Mouse (Mus musculus) kidney, adult 11 months (tissue): ENCODE measurements around the gene Alkbh2.

Experiments
- DNase-seq: peaks from one replicate; pipeline ENCODE4 v3.0.0; 2022

Alkbh2 gene

GRCm38 (mm10) chr5:114139175-114139574 lies 11.2 kb upstream of the Alkbh2 start:
- peak; percentile 89 for DNase-seq

DNA sequence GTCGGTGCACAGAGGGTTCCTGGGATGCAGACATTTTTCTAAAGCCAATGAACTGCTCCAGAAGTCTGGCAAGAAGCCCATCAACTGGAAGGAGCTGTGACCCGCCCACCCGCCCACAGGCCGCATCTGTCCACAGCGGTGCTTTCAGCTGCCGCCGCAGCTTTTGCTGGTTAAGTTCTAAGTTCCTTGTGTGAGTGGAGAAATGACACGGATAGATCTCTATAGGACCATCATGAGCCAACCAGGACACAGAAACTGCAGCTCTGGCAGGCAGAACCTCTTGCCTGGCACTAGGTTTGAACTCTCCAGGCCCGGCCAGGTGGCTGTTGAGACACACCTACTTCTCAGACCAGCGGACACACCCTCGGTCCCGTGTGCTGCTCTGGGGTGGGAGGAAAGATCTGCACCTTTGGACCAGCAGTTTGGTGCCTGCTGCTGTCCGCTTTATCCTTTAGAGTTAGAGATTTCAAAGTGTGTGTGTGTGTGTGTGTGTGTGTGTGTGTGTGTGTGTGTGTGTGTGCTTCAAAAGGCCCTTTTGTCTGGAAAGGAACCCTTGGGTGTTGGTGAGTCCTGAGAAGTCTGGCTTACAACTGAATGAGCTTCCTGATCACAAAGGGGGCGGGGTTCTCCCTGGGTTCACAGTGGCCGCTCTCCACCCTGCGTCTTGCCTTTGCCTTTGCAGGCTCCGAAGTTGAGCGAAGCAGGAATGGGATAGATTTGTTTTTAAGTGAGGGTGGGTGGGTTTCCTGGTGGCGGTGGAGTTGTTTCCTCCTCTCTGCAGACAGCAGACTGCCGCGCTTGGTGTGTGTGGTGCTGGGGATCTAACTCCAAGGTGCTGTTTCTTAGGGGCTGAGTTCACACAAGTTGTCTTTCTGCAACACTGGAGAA lies 10.5 kb upstream of the Alkbh2 start:
- no peak for DNase-seq

DNA sequence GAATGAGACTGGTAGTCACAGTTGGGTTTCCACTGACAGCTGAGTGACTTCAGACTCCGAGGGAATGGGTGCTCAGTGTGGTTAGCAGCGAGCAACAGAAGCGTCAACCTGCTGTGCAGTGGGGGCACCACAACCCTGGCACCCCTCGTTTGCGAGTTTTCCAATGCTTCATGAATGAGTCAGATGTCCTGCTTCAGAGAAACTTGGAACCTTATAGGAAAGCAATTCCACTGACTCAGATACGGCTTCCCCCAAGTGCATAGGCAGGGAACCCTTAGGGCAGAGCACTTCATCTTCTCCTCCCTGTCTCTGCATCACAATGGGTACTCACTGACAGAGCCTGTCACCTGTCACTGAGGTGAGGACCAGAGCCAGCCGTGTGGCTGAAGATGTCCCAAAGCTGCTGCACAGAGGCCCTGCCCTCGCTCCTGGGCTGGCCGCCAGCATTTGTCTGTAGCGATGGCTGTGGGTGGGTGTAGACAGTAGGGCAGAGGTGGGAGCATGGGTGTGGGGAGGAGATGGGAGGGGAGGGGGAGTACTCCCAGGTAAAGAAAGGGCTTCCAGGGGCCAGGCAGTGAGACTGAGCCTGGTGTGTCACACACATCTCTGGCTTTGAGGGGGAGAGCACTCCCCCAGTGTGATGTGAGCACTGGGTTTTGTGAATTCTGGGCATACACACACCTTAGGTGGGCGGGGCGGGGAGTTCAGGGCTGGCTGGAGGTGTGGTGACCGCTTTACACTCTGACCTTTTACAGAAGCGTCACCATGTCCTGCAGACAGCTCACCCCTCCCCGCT lies 9.7 kb upstream of the Alkbh2 start:
- no peak for DNase-seq

- no peak for DNase-seq
Observed at GRCm38 (mm10) chr5:114135516-114135915, 7.5 kb upstream of the Alkbh2 start.

DNA sequence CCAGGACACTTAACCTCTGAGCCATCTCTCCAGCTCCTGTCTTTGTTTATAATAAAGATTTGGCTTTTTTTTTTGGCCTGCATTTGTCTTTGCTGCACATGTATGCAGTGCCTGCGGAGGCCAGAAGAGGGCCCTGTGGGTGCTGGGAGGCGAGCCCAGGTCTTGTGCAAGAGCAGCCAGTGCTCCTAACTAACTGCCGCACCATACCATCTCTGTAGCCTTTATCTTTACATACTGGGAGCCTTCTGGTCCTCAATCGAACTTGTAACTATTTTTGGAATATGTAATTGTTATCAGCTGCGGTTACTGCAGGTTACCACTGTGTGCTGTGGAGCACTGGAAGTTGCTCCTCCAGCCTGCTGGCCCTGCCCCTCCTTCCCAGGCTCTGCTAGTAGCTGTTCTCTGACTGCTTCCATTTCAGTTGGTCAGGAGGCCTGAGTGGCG lies 6.1 kb upstream of the Alkbh2 start:
- DNase-seq: peak; percentile 45

DNA sequence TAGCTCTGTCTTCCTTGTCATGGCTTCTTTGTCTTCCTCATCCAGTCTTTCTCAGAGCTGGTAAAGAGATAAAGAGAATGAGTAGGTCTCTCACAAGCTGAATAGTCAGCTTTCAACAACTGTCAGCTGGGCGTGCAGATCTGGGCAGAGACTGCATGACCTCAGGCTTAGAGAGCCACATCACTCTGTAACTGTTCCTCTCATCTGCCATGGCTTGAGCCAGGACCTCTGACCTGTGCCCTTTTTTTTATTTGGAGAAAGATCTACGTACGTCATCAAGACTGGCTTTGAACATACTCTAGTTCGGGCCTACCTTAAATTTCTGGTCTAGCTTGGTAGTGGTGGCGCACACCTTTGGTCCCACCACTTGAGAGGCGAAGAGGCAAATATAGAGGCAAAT lies 4.8 kb upstream of the Alkbh2 start:
- DNase-seq: no peak

DNA sequence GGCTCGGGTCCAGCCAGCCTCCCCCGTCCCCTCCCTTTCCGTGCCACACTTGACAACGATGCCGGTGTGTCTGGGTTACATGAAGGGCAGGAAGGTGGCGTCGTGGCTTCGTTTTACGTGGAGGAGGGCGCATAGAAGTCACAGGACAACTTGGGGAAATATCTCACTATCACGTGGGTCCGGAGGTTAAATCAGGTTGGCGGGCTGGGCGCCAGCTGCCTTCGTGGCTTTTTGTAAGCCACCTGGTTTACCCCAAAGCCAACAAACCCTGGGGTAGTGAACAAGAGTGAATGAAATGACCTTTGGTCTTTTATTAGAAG lies 3.5 kb upstream of the Alkbh2 start:
- DNase-seq: peak; percentile 82

DNA sequence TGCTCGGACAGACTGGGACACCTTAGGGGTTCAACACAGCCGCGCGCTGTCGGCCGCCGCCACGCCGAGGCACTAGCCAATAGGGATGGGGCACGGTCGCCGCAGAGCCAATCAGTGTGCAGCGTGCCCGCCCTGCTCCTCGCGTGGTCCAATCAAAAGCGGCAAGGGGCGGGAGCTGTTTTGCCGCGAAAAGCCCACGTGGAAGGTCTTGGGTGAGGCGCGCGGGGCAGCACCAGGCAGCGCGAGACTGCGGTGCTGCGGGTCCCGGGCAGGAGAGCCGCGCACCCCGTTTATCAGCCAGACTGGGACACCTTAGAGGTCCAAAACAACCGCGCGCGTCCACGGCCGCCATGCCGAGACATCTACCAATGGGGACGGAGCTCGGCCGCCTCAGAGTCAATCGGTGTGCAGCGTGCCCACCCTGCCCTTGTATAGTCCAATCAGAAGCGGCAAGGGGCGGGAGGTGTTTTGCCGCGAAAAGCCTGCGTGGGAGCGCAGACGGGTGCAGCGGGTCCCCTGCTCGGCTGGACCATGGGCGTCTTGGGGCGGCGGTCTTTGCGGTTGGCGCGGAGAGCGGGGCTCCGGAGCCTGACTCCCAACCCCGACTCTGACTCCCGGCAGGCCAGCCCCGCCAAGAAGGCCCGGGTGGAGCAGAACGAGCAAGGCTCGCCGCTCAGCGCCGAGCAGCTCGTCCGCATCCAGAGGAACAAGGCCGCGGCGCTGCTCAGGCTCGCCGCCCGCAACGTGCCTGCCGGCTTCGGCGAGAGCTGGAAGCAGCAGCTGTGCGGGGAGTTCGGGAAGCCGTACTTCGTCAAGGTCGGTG lies 2.9 kb upstream of the Alkbh2 start:
- peak; percentile 93 for DNase-seq

DNA sequence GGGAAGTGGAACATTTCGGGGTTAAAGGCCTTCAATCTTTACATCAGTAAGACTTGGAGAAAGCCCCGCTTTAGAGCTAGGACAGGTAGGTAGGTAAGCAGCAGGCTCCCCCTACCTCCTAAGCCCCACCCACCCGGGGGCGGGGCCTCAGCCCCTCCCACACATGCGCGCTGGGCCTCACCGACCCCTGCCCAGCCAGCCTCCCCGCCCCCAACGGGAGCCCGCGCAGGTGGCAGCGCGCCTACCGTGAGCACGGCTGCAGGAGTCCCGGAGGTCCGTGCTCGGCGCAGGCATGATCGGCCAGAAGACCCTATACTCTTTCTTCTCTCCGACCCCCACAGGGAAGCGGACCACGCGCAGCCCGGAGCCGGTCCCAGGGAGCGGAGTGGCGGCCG lies 2.2 kb upstream of the Alkbh2 start, which contains the start of gene Ung:
Gene Ung, plus strand, starts transcription at position 176 of the 395 bp plus-strand sequence.
- peak; percentile 39 for DNase-seq

DNA sequence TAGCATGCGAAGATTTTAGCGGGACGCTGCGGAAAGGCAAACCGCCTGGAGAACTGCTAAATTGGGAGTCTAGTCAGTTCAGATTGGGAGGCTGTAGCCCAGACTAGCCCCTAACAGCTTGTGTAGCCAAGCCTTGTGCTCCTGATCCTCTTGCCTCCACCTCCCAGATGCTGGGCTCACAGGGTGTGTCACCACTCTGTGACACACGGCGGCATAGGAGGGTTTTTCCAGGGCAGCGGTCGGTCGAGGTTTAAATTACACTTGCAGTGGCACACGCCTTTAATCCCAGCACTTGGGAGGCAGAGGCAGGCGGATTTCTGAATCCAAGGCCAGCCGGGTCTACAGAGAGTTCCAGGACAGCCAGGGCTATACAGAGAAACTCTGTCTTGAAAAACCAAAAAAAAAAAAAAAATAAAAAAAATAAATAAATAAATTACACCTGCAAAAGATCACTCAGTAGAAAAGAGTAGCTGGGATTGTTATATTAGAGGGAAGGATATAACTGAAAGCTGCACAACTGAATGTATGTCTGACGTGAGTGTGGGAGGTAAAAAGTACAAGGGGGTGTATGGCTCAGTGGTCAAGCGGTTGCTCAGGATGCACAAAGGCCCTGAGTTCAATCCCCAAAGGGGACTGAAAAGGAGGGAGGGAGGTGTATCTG lies 1.7 kb upstream of the Alkbh2 start:
- no peak for DNase-seq

DNA sequence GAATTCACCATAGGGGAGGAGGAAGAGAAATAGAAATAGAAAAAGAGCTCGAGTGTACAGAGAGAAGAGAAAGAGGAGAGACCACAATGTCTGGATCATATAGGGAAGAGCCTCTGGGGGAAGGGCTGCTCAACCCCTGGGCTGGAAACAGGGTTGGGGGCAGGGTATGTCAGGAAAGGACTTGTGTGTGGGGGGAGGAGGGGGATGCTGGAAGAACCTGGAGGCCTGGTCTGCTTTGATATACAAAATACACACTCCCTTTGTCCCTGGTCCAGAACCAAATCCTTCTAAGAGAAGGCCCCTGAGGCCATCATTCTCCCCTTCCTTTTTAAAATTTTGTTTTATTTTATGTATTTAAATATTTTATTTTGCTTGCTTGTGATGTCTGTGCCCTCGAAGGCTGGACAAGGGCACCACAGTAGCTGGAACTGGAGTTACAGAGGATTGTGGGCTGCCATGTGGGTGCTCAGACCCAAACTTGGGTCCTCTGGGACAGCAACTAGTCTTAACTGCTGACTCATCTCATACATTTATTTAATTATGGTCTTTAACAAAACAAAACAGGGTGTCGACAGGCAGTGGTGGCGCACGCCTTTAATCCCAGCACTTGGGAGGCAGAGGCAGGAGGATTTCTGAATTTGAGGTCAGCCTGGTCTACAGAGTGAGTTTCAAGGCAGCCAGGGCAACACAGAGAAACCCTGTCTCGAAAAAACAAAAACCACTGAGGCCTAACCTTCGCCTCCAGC lies 1.3 kb downstream of the Alkbh2 start:
- DNase-seq: no peak

GRCm38 (mm10) chr5:114126008-114126407 lies 2.0 kb downstream of the Alkbh2 start:
- no peak for DNase-seq

GRCm38 (mm10) chr5:114119806-114120205 lies 8.2 kb downstream of the Alkbh2 start:
- DNase-seq: no peak

GRCm38 (mm10) chr5:114116586-114116985 lies 11.4 kb downstream of the Alkbh2 start:
- DNase-seq: no peak

- no peak for DNase-seq
Observed at GRCm38 (mm10) chr5:114115030-114115429, 13.0 kb downstream of the Alkbh2 start.

- DNase-seq: no peak
Observed at GRCm38 (mm10) chr5:114113334-114113733, 14.7 kb downstream of the Alkbh2 start.

DNA sequence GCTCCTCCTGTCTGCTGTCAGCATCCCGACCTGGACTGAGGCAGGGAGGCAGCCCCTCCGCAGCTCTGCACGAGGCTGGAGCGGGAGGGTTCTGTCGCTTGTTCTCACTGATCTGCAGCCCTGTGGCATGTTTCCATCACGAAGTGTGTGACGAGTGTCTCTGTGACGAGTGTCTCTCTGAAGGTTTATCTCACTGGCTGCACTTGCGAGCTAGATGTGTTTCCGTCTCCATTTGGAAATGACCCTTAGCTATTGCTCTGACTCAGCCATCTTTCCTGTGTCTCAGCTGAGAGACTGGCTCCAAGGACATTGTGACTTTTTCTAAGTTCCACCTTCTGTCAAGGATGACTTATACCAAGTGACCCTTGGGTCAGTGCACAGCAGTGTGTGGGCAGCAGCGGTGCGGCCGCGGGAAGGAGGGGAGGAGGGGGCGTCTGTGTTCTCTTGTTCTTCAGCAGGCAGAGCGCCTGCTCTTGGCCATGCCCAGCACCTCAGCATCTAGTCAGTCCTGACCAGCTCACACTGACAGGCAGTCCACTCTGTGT lies 21.6 kb downstream of the Alkbh2 start:
- DNase-seq: no peak

DNA sequence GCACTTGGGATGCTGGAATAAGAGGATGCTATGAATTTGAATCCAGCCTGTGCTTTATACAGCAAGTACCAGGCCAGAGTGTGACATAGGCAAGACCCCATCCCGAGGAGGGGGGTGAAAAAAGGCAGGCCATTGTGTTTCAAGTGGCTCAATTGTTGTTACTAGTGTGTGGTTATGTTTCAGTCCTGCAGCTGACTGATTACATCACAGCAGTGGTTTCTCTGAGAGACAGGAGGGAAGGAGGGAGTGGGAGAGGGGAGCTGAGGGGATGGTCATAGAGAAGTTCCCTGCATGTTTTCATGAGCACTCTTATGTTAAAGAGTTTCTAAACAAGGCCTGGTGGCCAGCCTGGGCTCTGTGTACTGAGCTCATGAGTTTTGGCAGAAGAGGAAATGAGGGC lies 25.2 kb downstream of the Alkbh2 start:
- no peak for DNase-seq

- no peak for DNase-seq
Observed at GRCm38 (mm10) chr5:114101873-114102272, 26.1 kb downstream of the Alkbh2 start.

- peak; percentile 17 for DNase-seq
Observed at GRCm38 (mm10) chr5:114100390-114101099, 27.5 kb downstream of the Alkbh2 start.
